Mouse (Mus musculus): ENCODE data around the gene Arid5b.

Arid5b gene

GRCm38 (mm10) chr10:68089435-68090196 lies 188.9 kb downstream of the Arid5b start:
- H3K4me3 ChIP-seq (replicated peaks; ENCODE audit: low read length) = no peak overlapping the region
- peaks cover 51% of the 10 kb centered on the region for H3K4me1 ChIP-seq (replicated peaks; ENCODE audit: low read depth, low read length)
- H3K27me3 ChIP-seq (ENCODE audit: insufficient read depth, low read length) = no peaks in the 10 kb centered on the region
- peaks cover 25% of the 10 kb centered on the region for H3K36me3 ChIP-seq (ENCODE audit: insufficient read depth, low read length)
- TF ChIP-seq CTCF (conservative IDR thresholded peaks at IDR 0.05; ENCODE audit: low read length) (peak; percentile 78), NANOG (IDR thresholded peaks at IDR 0.05; ENCODE audit: borderline replicate concordance, low read length) (no peak), POU5F1 (IDR thresholded peaks at IDR 0.05; ENCODE audit: borderline replicate concordance, low read length) (no peak)
- no peaks in the 10 kb centered on the region for H3K9me3 ChIP-seq (ENCODE audit: low read length)

DNA sequence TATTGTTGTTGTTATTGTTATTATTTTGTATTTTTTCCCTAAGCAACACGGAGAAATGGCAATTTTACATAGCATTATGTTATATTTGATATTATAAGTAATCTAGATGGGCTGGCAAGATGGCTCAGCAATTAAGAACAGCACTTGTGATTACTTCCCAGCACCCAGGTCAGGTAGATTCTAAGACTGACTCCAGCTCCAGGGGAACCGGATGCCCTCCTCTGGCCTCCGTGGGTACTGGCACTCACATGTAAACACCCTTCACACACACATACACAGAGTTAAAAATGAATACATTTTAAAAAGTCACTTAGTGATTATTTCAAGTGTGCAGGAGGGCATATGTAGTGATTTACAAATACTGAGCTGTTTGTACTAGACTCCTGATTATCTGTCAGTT lies 190.8 kb downstream of the Arid5b start:
- Histone ChIP-seq H3K27me3 (ENCODE audit: insufficient read depth, low read length) (no peaks in the 10 kb centered on the region), H3K4me3 (replicated peaks; ENCODE audit: low read length) (no peak overlapping the region), H3K9me3 (ENCODE audit: low read length) (no peaks in the 10 kb centered on the region), H3K36me3 (ENCODE audit: insufficient read depth, low read length) (peaks cover 7% of the 10 kb centered on the region), H3K4me1 (replicated peaks; ENCODE audit: low read depth, low read length) (peaks cover 33% of the 10 kb centered on the region)
- TF ChIP-seq NANOG (IDR thresholded peaks at IDR 0.05; ENCODE audit: borderline replicate concordance, low read length) (no peak), CTCF (conservative IDR thresholded peaks at IDR 0.05; ENCODE audit: low read length) (0 out of 2 replicates have a peak, but pooled peaks have one; percentile 17)

- Histone ChIP-seq H3K9me3 (ENCODE audit: low read length) (no peaks in the 10 kb centered on the region), H3K4me3 (replicated peaks; ENCODE audit: low read length) (no peak overlapping the region), H3K4me1 (replicated peaks; ENCODE audit: low read depth, low read length) (peaks cover 26% of the 10 kb centered on the region), H3K27me3 (ENCODE audit: insufficient read depth, low read length) (no peaks in the 10 kb centered on the region), H3K36me3 (ENCODE audit: insufficient read depth, low read length) (no peaks in the 10 kb centered on the region)
- TF ChIP-seq NANOG (IDR thresholded peaks at IDR 0.05; ENCODE audit: borderline replicate concordance, low read length) (no peak), POU5F1 (IDR thresholded peaks at IDR 0.05; ENCODE audit: borderline replicate concordance, low read length) (no peak), CTCF (conservative IDR thresholded peaks at IDR 0.05; ENCODE audit: low read length) (no peak)
Measured at GRCm38 (mm10) chr10:68086973-68087372, 191.6 kb downstream of the Arid5b start.

- TF ChIP-seq POU5F1 (IDR thresholded peaks at IDR 0.05; ENCODE audit: borderline replicate concordance, low read length) (no peak), NANOG (IDR thresholded peaks at IDR 0.05; ENCODE audit: borderline replicate concordance, low read length) (no peak), CTCF (conservative IDR thresholded peaks at IDR 0.05; ENCODE audit: low read length) (no peak)
- Histone ChIP-seq H3K9me3 (ENCODE audit: low read length) (no peaks in the 10 kb centered on the region), H3K27me3 (ENCODE audit: insufficient read depth, low read length) (no peaks in the 10 kb centered on the region), H3K36me3 (ENCODE audit: insufficient read depth, low read length) (no peaks in the 10 kb centered on the region), H3K4me3 (replicated peaks; ENCODE audit: low read length) (no peak overlapping the region), H3K4me1 (replicated peaks; ENCODE audit: low read depth, low read length) (peaks cover 15% of the 10 kb centered on the region)
Measured at GRCm38 (mm10) chr10:68085574-68085973, 193.0 kb downstream of the Arid5b start.

- no peak for TF ChIP-seq CTCF (conservative IDR thresholded peaks at IDR 0.05; ENCODE audit: low read length)
- no peak for TF ChIP-seq POU5F1 (IDR thresholded peaks at IDR 0.05; ENCODE audit: borderline replicate concordance, low read length)
- TF ChIP-seq NANOG (IDR thresholded peaks at IDR 0.05; ENCODE audit: borderline replicate concordance, low read length) = no peak
- no peaks in the 10 kb centered on the region for H3K36me3 ChIP-seq (ENCODE audit: insufficient read depth, low read length)
- H3K4me3 ChIP-seq (replicated peaks; ENCODE audit: low read length) = no peak overlapping the region
- H3K27me3 ChIP-seq (ENCODE audit: insufficient read depth, low read length) = no peaks in the 10 kb centered on the region
- H3K4me1 ChIP-seq (replicated peaks; ENCODE audit: low read depth, low read length) = 0 out of 2 replicates have a peak, but pooled peaks cover 3% of the 10 kb centered on the region
- no peaks in the 10 kb centered on the region for H3K9me3 ChIP-seq (ENCODE audit: low read length)
Measured at GRCm38 (mm10) chr10:68081712-68082111, 196.8 kb downstream of the Arid5b start.

GRCm38 (mm10) chr10:68079910-68080670 lies 198.4 kb downstream of the Arid5b start:
- Histone ChIP-seq H3K4me1 (replicated peaks; ENCODE audit: low read depth, low read length) (peaks cover 5% of the 10 kb centered on the region; the same call in 1 of the 2 replicates), H3K4me3 (replicated peaks; ENCODE audit: low read length) (no peak overlapping the region), H3K9me3 (ENCODE audit: low read length) (no peaks in the 10 kb centered on the region), H3K27me3 (ENCODE audit: insufficient read depth, low read length) (no peaks in the 10 kb centered on the region), H3K36me3 (ENCODE audit: insufficient read depth, low read length) (no peaks in the 10 kb centered on the region)
- TF ChIP-seq POU5F1 (IDR thresholded peaks at IDR 0.05; ENCODE audit: borderline replicate concordance, low read length) (no peak), CTCF (conservative IDR thresholded peaks at IDR 0.05; ENCODE audit: low read length) (no peak), NANOG (IDR thresholded peaks at IDR 0.05; ENCODE audit: borderline replicate concordance, low read length) (no peak)

DNA sequence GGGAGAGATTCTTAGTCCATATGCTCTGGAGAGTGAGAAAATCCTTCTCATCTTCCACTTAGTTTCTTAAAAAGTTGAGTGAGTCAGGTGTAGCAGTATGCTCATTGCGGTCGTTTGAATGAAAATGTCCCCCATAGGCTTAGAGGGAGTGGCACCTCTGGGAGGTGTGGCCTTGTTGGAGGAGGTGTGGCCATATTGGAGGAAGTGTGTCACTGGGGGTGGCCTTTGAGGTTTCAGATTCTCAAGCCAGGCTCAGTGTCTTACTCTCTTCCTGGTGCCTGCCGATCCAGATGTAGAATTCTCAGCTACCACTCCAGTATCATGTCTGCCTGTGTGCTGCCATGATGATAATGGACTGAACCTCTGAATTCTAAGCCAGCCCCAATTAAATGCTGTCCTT lies 199.8 kb downstream of the Arid5b start:
- no peak overlapping the region for H3K4me3 ChIP-seq (replicated peaks; ENCODE audit: low read length)
- no peaks in the 10 kb centered on the region for H3K27me3 ChIP-seq (ENCODE audit: insufficient read depth, low read length)
- H3K9me3 ChIP-seq (ENCODE audit: low read length) = no peaks in the 10 kb centered on the region
- TF ChIP-seq NANOG (IDR thresholded peaks at IDR 0.05; ENCODE audit: borderline replicate concordance, low read length) = no peak
- no peak for TF ChIP-seq POU5F1 (IDR thresholded peaks at IDR 0.05; ENCODE audit: borderline replicate concordance, low read length)
- no peak for TF ChIP-seq CTCF (conservative IDR thresholded peaks at IDR 0.05; ENCODE audit: low read length)
- H3K36me3 ChIP-seq (ENCODE audit: insufficient read depth, low read length) = no peaks in the 10 kb centered on the region
- peaks cover 15% of the 10 kb centered on the region for H3K4me1 ChIP-seq (replicated peaks; ENCODE audit: low read depth, low read length)

- H3K9me3 ChIP-seq (ENCODE audit: low read length) = no peaks in the 10 kb centered on the region
- no peak for TF ChIP-seq CTCF (conservative IDR thresholded peaks at IDR 0.05; ENCODE audit: low read length)
- no peak for TF ChIP-seq NANOG (IDR thresholded peaks at IDR 0.05; ENCODE audit: borderline replicate concordance, low read length)
- no peak for TF ChIP-seq POU5F1 (IDR thresholded peaks at IDR 0.05; ENCODE audit: borderline replicate concordance, low read length)
Measured at GRCm38 (mm10) chr10:68075181-68075580, 203.4 kb downstream of the Arid5b start.

More at GRCm38 (mm10) chr10:68075181-68075580, 203.4 kb downstream of the Arid5b start:
- H3K27me3 ChIP-seq (ENCODE audit: insufficient read depth, low read length) = no peaks in the 10 kb centered on the region
- no peak overlapping the region; the same call in 1 of the 2 replicates for H3K4me3 ChIP-seq (replicated peaks; ENCODE audit: low read length)
- no peaks in the 10 kb centered on the region for H3K36me3 ChIP-seq (ENCODE audit: insufficient read depth, low read length)
- peaks cover 15% of the 10 kb centered on the region for H3K4me1 ChIP-seq (replicated peaks; ENCODE audit: low read depth, low read length)

All from E14TG2a.4 (cell line).